Mouse (Mus musculus): ENCODE data around the gene Cntnap4. TPM values are rescaled to one million over a fixed set of nuclear protein-coding genes. Genes with fewer than 3 reads are reported as not detected.

The Cntnap4 gene
- polyA plus RNA-seq, 1 experiment, result 4.6 TPM

GRCm38 (mm10) chr8:112695708-112696107 lies 125.9 kb downstream of the Cntnap4 start:
- H3K27me3 ChIP-seq (ENCODE audit: control insufficient read depth, insufficient read depth, insufficient read length), result no peaks in the 10 kb centered on the region
- TF ChIP-seq USF1 (IDR thresholded peaks at IDR 0.05; ENCODE audit: low read depth) (no peak), MYOG (IDR thresholded peaks at IDR 0.05; ENCODE audit: control insufficient read depth in 1 of 3, insufficient read depth in 1 of 3, insufficient read length in 2 of 3, low read depth in 2 of 3) (no peak), TCF3 (IDR thresholded peaks at IDR 0.05; ENCODE audit: insufficient read length, low read depth) (no peak), REST (IDR thresholded peaks at IDR 0.05; ENCODE audit: insufficient read depth, insufficient read length) (no peak), E2F4 (IDR thresholded peaks at IDR 0.05; ENCODE audit: insufficient read depth) (no peak), CEBPB (IDR thresholded peaks at IDR 0.05; ENCODE audit: insufficient read depth, poor library complexity, severe bottlenecking) (no peak), MYOD1 (IDR thresholded peaks at IDR 0.05; ENCODE audit: control insufficient read depth in 1 of 3, insufficient read length in 2 of 3, low read depth in 2 of 3) (no peak), POLR2AphosphoS2 (IDR thresholded peaks at IDR 0.05; ENCODE audit: insufficient read length, low read depth) (no peak), SRF (IDR thresholded peaks at IDR 0.05; ENCODE audit: control insufficient read depth, insufficient read length, low read depth) (no peak), POLR2A (IDR thresholded peaks at IDR 0.05; ENCODE audit: insufficient read length, low read depth) (no peak), TCF12 (IDR thresholded peaks at IDR 0.05; ENCODE audit: insufficient read depth, poor library complexity, severe bottlenecking) (no peak), MAX (IDR thresholded peaks at IDR 0.05; ENCODE audit: low read depth) (no peak)
- no peak overlapping the region for H3K4me3 ChIP-seq

DNA sequence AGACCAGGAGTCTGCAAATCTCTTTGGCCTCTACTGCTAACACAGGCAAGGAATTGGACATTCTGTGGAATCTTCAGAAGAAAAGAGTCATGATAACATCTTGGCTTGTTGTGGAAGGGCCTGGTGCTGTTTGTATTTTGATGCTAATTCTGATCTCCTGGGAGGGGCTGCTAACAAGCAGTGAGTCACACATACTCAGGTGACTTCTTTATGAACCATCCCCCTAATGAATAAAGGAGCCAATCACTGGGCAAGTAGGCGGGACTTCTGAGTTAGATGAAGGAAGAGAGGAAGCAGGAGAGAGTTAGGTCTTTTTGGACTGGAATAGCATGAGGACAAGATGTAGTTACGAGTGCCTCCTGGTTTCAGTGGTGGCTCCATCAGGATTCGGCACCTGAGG lies 128.3 kb downstream of the Cntnap4 start:
- no peak overlapping the region for H3ac ChIP-seq (ENCODE audit: control insufficient read depth, insufficient read length)
- no peak for TF ChIP-seq TCF3 (IDR thresholded peaks at IDR 0.05; ENCODE audit: insufficient read length, low read depth)

More at GRCm38 (mm10) chr8:112695708-112696107, 125.9 kb downstream of the Cntnap4 start:
- Histone ChIP-seq H3K36me3 (ENCODE audit: control insufficient read depth, insufficient read depth) (no peaks in the 10 kb centered on the region), H3K4me2 (ENCODE audit: low read depth) (no peak overlapping the region), H3ac (ENCODE audit: control insufficient read depth, insufficient read length) (no peak overlapping the region), H3K79me2 (ENCODE audit: control insufficient read depth, insufficient read depth) (no peaks in the 10 kb centered on the region)

GRCm38 (mm10) chr8:112716982-112717381 lies 147.1 kb downstream of the Cntnap4 start:
- Histone ChIP-seq H3K79me2 (ENCODE audit: control insufficient read depth, insufficient read depth) (no peaks in the 10 kb centered on the region), H3K36me3 (ENCODE audit: control insufficient read depth, insufficient read depth) (no peaks in the 10 kb centered on the region), H3K4me2 (ENCODE audit: low read depth) (no peak overlapping the region), H3K27me3 (ENCODE audit: control insufficient read depth, insufficient read depth, insufficient read length) (no peaks in the 10 kb centered on the region), H3ac (ENCODE audit: control insufficient read depth, insufficient read length) (no peak overlapping the region), H3K4me3 (no peak overlapping the region)
- TF ChIP-seq REST (IDR thresholded peaks at IDR 0.05; ENCODE audit: insufficient read depth, insufficient read length) (no peak), USF1 (IDR thresholded peaks at IDR 0.05; ENCODE audit: low read depth) (no peak), SRF (IDR thresholded peaks at IDR 0.05; ENCODE audit: control insufficient read depth, insufficient read length, low read depth) (no peak), POLR2AphosphoS2 (IDR thresholded peaks at IDR 0.05; ENCODE audit: insufficient read length, low read depth) (no peak), MYOD1 (IDR thresholded peaks at IDR 0.05; ENCODE audit: control insufficient read depth in 1 of 3, insufficient read length in 2 of 3, low read depth in 2 of 3) (no peak)

More for the DNA sequence above, 128.3 kb downstream of the Cntnap4 start:
- no peaks in the 10 kb centered on the region for H3K36me3 ChIP-seq (ENCODE audit: control insufficient read depth, insufficient read depth)
- no peaks in the 10 kb centered on the region for H3K27me3 ChIP-seq (ENCODE audit: control insufficient read depth, insufficient read depth, insufficient read length)
- H3K4me3 ChIP-seq, result no peak overlapping the region
- H3K79me2 ChIP-seq (ENCODE audit: control insufficient read depth, insufficient read depth), result no peaks in the 10 kb centered on the region
- H3K4me2 ChIP-seq (ENCODE audit: low read depth), result no peak overlapping the region

- H3K4me2 ChIP-seq (ENCODE audit: low read depth), result no peak overlapping the region
Observed at GRCm38 (mm10) chr8:112724918-112725317, 155.1 kb downstream of the Cntnap4 start.

GRCm38 (mm10) chr8:112730583-112731432 lies 161.0 kb downstream of the Cntnap4 start:
- no peaks in the 10 kb centered on the region for H3K36me3 ChIP-seq (ENCODE audit: control insufficient read depth, insufficient read depth)
- H3K79me2 ChIP-seq (ENCODE audit: control insufficient read depth, insufficient read depth), result no peaks in the 10 kb centered on the region
- peak overlapping the region; percentile 67 for H3K4me2 ChIP-seq (ENCODE audit: low read depth)
- H3K4me3 ChIP-seq, result peak overlapping the region; percentile 10
- H3ac ChIP-seq (ENCODE audit: control insufficient read depth, insufficient read length), result no peak overlapping the region
- TF ChIP-seq E2F4 (IDR thresholded peaks at IDR 0.05; ENCODE audit: insufficient read depth), result no peak
- TF ChIP-seq MYOD1 (IDR thresholded peaks at IDR 0.05; ENCODE audit: control insufficient read depth in 1 of 3, insufficient read length in 2 of 3, low read depth in 2 of 3), result peak in 1 of 3 experiments; percentile 42
- TF ChIP-seq POLR2A (IDR thresholded peaks at IDR 0.05; ENCODE audit: insufficient read length, low read depth), result peak; percentile 30
- no peaks in the 10 kb centered on the region for H3K27me3 ChIP-seq (ENCODE audit: control insufficient read depth, insufficient read depth, insufficient read length)

More at GRCm38 (mm10) chr8:112724918-112725317, 155.1 kb downstream of the Cntnap4 start:
- H3K36me3 ChIP-seq (ENCODE audit: control insufficient read depth, insufficient read depth), result no peaks in the 10 kb centered on the region
- TF ChIP-seq MYOD1 (IDR thresholded peaks at IDR 0.05; ENCODE audit: control insufficient read depth in 1 of 3, insufficient read length in 2 of 3, low read depth in 2 of 3) (no peak), MAX (IDR thresholded peaks at IDR 0.05; ENCODE audit: low read depth) (no peak), SRF (IDR thresholded peaks at IDR 0.05; ENCODE audit: control insufficient read depth, insufficient read length, low read depth) (no peak), TCF3 (IDR thresholded peaks at IDR 0.05; ENCODE audit: insufficient read length, low read depth) (no peak), E2F4 (IDR thresholded peaks at IDR 0.05; ENCODE audit: insufficient read depth) (no peak), POLR2AphosphoS2 (IDR thresholded peaks at IDR 0.05; ENCODE audit: insufficient read length, low read depth) (no peak)
- H3K27me3 ChIP-seq (ENCODE audit: control insufficient read depth, insufficient read depth, insufficient read length), result no peaks in the 10 kb centered on the region
- H3K79me2 ChIP-seq (ENCODE audit: control insufficient read depth, insufficient read depth), result no peaks in the 10 kb centered on the region
- H3ac ChIP-seq (ENCODE audit: control insufficient read depth, insufficient read length), result no peak overlapping the region
- H3K4me3 ChIP-seq, result no peak overlapping the region
